Mouse (Mus musculus): Measurements from ENCODE around the gene En1. TPM values are rescaled to one million over a fixed set of nuclear protein-coding genes. Genes with fewer than 3 reads are reported as not detected.

En1 gene
- polyA plus RNA-seq, 1 experiment from 2014 or later = 3.7 TPM

- 65% methylated on average over 8 of the region's 8 CpGs for WGBS
- no peaks in the 10 kb centered on the region for H3K27me3 ChIP-seq
- H3K9ac ChIP-seq = no peak overlapping the region
- H3K4me2 ChIP-seq = no peak overlapping the region
- no peaks in the 10 kb centered on the region for H3K9me3 ChIP-seq
- H3K36me3 ChIP-seq = no peaks in the 10 kb centered on the region
- no peak for ATAC-seq (ENCODE audit: low FRiP score, low read depth)
- no peak overlapping the region for H3K4me3 ChIP-seq
- peaks cover 1% of the 10 kb centered on the region; the same call in 1 of the 2 replicates for H3K4me1 ChIP-seq (replicated peaks)
- H3K27ac ChIP-seq (replicated peaks) = no peak overlapping the region
Measured at GRCm38 (mm10) chr1:120650068-120650467, 47.9 kb downstream of the En1 start.

- no peaks in the 10 kb centered on the region for H3K9me3 ChIP-seq
- no peaks in the 10 kb centered on the region for H3K4me1 ChIP-seq (replicated peaks)
- no peaks in the 10 kb centered on the region for H3K36me3 ChIP-seq
- no peak overlapping the region for H3K27ac ChIP-seq (replicated peaks)
- H3K27me3 ChIP-seq = no peaks in the 10 kb centered on the region
- no peak for ATAC-seq (ENCODE audit: low FRiP score, low read depth)
- H3K4me2 ChIP-seq = no peak overlapping the region
- H3K4me3 ChIP-seq = no peak overlapping the region
- WGBS = 84% methylated on average over 5 of the region's 5 CpGs
- no peak overlapping the region for H3K9ac ChIP-seq
Measured at GRCm38 (mm10) chr1:120651997-120652396, 49.8 kb downstream of the En1 start.

GRCm38 (mm10) chr1:120654950-120655396 lies 52.8 kb downstream of the En1 start:
- Histone ChIP-seq H3K36me3 (no peaks in the 10 kb centered on the region), H3K27ac (replicated peaks) (no peak overlapping the region), H3K4me3 (no peak overlapping the region), H3K27me3 (no peaks in the 10 kb centered on the region), H3K9ac (no peak overlapping the region), H3K4me2 (no peak overlapping the region), H3K9me3 (no peaks in the 10 kb centered on the region), H3K4me1 (replicated peaks) (no peaks in the 10 kb centered on the region)
- 52% methylated on average over 7 of the region's 7 CpGs for WGBS
- peak; percentile 87 for ATAC-seq (ENCODE audit: low FRiP score, low read depth)

Other genes starting within 250 kb of the En1 start
- gene Marco, start 97.4 kb upstream of the En1 start, polyA plus RNA-seq (2015; fragmentation: Nextera tagmentation; extraction: Ambion mirVana) = 0.10 TPM in 1 of 2 replicates, not detected in the other